Mouse (Mus musculus): Measurements from ENCODE around the gene Gm20538. TPM values are rescaled to one million over a fixed set of nuclear protein-coding genes. Genes with fewer than 3 reads are reported as not detected.

The Gm20538 gene
- polyA plus RNA-seq, 1 experiment from 2014 or later = not detected

Other genes starting within 250 kb of the Gm20538 start
- gene Scd4, start 219.7 kb downstream of the Gm20538 start, polyA plus RNA-seq (2014; fragmentation: Nextera tagmentation; extraction: Ambion mirVana) = 0.37 and 0.51 TPM in 2 replicates
- gene Scd1, start 145.0 kb downstream of the Gm20538 start, polyA plus RNA-seq (2014; fragmentation: Nextera tagmentation; extraction: Ambion mirVana) = 7.6 and 8.0 TPM in 2 replicates
- 0.14 and 0.34 TPM in 2 replicates for gene Wnt8b, start 59.4 kb downstream of the Gm20538 start, polyA plus RNA-seq (2014; fragmentation: Nextera tagmentation; extraction: Ambion mirVana)
- gene Sec31b, start 7.0 kb downstream of the Gm20538 start, polyA plus RNA-seq (2014; fragmentation: Nextera tagmentation; extraction: Ambion mirVana) = 0.33 and 0.46 TPM in 2 replicates
- 503 and 510 TPM in 2 replicates for gene Ndufb8, start 2.6 kb upstream of the Gm20538 start, polyA plus RNA-seq (2014; fragmentation: Nextera tagmentation; extraction: Ambion mirVana)
- 23.6 and 23.7 TPM in 2 replicates for gene Hif1an, start 10.0 kb upstream of the Gm20538 start, polyA plus RNA-seq (2014; fragmentation: Nextera tagmentation; extraction: Ambion mirVana)
- 0.14 and 0.22 TPM in 2 replicates for gene Pax2, start 203.2 kb upstream of the Gm20538 start, polyA plus RNA-seq (2014; fragmentation: Nextera tagmentation; extraction: Ambion mirVana)